Mouse (Mus musculus): ENCODE results near the gene Kcnj4. TPM values are rescaled to one million over a fixed set of nuclear protein-coding genes. Genes with fewer than 3 reads are reported as not detected.

Gene Kcnj4
- polyA plus RNA-seq, 2 experiments = 0.43 TPM; not detected in 1

DNA sequence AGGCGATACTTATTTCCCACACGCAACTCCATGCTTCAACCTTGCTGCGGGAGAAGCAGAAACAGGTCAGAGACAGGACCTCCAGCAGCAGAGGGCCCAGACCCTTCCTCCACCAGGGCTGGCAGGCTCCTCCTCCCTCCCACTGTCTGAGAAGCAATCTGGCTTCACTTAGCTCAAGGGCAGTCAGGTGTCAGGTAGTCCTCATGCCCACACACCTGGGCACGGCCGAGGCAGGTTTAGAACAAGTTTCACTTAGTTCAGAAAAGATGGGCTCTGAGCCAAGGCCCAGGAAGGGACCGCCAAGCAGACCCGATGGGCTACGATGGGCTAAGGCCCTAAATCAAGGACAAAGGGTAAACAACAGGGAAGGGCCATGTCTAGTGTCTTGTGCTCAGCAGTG is 66.2 kb downstream of the Kcnj4 start:
- 0 out of 2 replicates have a peak overlapping the region, but pooled peaks have one; percentile 12 for H3K9ac ChIP-seq (ENCODE audit: low read depth, low read length, severe bottlenecking)
- WGBS = 63% methylated on average over 8 of the region's 8 CpGs
- H3K4me3 ChIP-seq (replicated peaks; ENCODE audit: low read length) = no peak overlapping the region
- H3K27ac ChIP-seq (replicated peaks; ENCODE audit: low read depth, low read length) = no peak overlapping the region
- no peaks in the 10 kb centered on the region for H3K27me3 ChIP-seq (ENCODE audit: control insufficient read depth, insufficient read depth, low read length)
- peaks cover 29% of the 10 kb centered on the region for H3K4me1 ChIP-seq (ENCODE audit: control insufficient read depth, insufficient read depth, low read length)
- DNase-seq (ENCODE audit: low spot score) (no peak), ATAC-seq (ENCODE audit: low FRiP score, low read depth) (no peak)
- TF ChIP-seq POLR2A (IDR thresholded peaks at IDR 0.05; ENCODE audit: borderline replicate concordance, extremely low read depth, insufficient read depth, insufficient read length) = no peak
- no peak overlapping the region for H3K4me2 ChIP-seq (replicated peaks; ENCODE audit: low read depth, low read length, severe bottlenecking)
- H3K36me3 ChIP-seq (ENCODE audit: control insufficient read depth, insufficient read depth, low read length) = peaks cover 51% of the 10 kb centered on the region
- no peaks in the 10 kb centered on the region for H3K9me3 ChIP-seq (ENCODE audit: control insufficient read depth, low read length)

DNA sequence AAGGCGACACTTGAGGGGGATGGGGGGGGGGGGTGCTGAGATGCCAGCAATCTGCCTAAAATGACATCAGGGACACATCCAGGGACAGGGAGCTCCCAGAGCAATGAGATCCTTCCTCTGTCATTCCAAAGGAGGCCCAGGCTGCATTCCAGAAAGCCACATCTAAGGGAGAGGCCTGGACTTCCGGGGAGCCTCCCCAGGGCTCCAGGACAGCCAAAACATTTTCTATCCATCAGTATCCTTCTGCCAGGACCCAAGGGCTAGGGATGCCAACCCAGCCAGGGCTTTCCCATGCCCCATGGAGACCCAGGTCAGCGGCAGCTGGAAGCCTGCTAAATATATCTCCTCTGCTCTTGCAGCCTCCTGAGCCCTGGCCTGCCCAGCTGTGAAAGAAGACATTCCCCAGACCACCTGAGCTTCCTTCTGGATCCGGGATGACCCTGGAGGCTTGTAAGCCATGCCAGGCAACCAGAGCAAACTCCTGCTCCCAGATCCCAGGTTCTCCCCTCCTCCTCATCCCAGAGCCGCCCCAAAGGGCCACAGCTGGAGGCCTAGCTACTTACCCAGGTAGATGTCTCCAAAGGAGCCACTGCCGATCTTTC is 66.7 kb downstream of the Kcnj4 start:
- 74% methylated on average over 6 of the region's 6 CpGs for WGBS
- peaks cover 29% of the 10 kb centered on the region for H3K4me1 ChIP-seq (ENCODE audit: control insufficient read depth, insufficient read depth, low read length)
- no peak overlapping the region for H3K9ac ChIP-seq (ENCODE audit: low read depth, low read length, severe bottlenecking)
- H3K4me3 ChIP-seq (replicated peaks; ENCODE audit: low read length) = no peak overlapping the region
- ATAC-seq (ENCODE audit: low FRiP score, low read depth) (no peak), DNase-seq (ENCODE audit: low spot score) (no peak)
- H3K36me3 ChIP-seq (ENCODE audit: control insufficient read depth, insufficient read depth, low read length) = peaks cover 51% of the 10 kb centered on the region
- no peaks in the 10 kb centered on the region for H3K9me3 ChIP-seq (ENCODE audit: control insufficient read depth, low read length)
- no peak for TF ChIP-seq POLR2A (IDR thresholded peaks at IDR 0.05; ENCODE audit: borderline replicate concordance, extremely low read depth, insufficient read depth, insufficient read length)
- no peak overlapping the region for H3K4me2 ChIP-seq (replicated peaks; ENCODE audit: low read depth, low read length, severe bottlenecking)
- 0 out of 2 replicates have a peak overlapping the region, but pooled peaks have one; percentile 4 for H3K27ac ChIP-seq (replicated peaks; ENCODE audit: low read depth, low read length)
- no peaks in the 10 kb centered on the region for H3K27me3 ChIP-seq (ENCODE audit: control insufficient read depth, insufficient read depth, low read length)

DNA sequence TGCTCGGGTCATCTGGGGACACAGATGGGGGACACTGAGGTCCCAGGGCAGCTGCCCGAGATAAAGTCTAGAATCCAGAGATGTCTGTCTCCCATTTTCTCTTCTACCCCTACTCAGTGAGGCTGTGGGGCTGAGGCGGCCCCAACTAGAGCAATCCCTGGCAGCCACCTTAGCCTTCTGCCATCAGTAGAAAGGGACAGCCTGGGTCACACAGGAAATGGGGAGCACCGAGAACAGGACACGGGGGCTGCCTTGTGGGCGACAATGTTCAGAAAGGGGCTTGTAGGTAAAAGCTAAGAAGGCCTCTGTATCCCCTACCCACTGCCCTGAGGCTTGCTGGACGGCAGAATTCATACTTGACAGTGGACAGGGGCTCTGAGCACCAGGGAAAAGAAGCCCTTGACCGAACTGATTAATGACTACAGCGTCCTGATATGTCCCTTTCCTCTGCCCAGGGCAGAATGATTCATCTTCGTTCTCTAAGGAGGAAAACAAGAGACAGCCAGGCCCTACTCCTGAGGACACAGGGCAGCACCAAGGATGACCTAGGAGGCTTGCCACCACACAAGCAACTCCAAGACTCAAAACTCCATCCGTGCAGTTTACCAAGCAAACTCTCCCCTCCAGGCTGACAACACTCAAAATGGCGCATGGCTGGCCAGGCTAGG is 67.4 kb downstream of the Kcnj4 start:
- no peak for ATAC-seq (ENCODE audit: low FRiP score, low read depth)
- Histone ChIP-seq H3K27ac (replicated peaks; ENCODE audit: low read depth, low read length) (no peak overlapping the region), H3K9me3 (ENCODE audit: control insufficient read depth, low read length) (no peaks in the 10 kb centered on the region), H3K9ac (ENCODE audit: low read depth, low read length, severe bottlenecking) (no peak overlapping the region), H3K4me2 (replicated peaks; ENCODE audit: low read depth, low read length, severe bottlenecking) (no peak overlapping the region), H3K36me3 (ENCODE audit: control insufficient read depth, insufficient read depth, low read length) (peaks cover 57% of the 10 kb centered on the region), H3K27me3 (ENCODE audit: control insufficient read depth, insufficient read depth, low read length) (no peaks in the 10 kb centered on the region), H3K4me1 (ENCODE audit: control insufficient read depth, insufficient read depth, low read length) (peaks cover 27% of the 10 kb centered on the region), H3K4me3 (replicated peaks; ENCODE audit: low read length) (no peak overlapping the region)
- no peak for TF ChIP-seq POLR2A (IDR thresholded peaks at IDR 0.05; ENCODE audit: borderline replicate concordance, extremely low read depth, insufficient read depth, insufficient read length)
- no peak for DNase-seq (ENCODE audit: low spot score)
- 85% methylated on average over 12 of the region's 12 CpGs for WGBS

DNA sequence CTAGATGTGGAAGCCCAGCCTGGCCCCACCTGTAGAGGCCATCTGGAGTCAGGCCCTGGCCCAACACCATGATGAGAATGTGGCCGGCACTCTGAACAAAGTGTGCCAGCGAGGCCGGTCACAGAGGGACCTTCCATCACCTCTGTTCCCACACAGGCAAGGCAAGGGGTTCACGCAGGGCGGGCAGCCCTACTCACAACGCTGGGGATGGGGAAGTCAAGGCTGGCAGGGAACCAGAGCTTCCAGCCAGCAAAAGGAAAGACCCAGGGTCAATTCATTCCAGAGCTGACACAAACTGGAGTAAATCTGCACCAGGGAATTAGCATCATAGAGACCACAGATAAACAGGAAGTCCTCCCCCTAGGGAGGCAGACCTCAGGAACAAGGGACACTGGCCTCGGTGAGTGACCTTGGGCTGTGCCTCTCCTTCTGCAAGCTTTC is 68.5 kb downstream of the Kcnj4 start:
- 71% methylated on average over 7 of the region's 7 CpGs for WGBS
- Histone ChIP-seq H3K27ac (replicated peaks; ENCODE audit: low read depth, low read length) (no peak overlapping the region), H3K4me1 (ENCODE audit: control insufficient read depth, insufficient read depth, low read length) (peaks cover 22% of the 10 kb centered on the region), H3K4me3 (replicated peaks; ENCODE audit: low read length) (no peak overlapping the region), H3K4me2 (replicated peaks; ENCODE audit: low read depth, low read length, severe bottlenecking) (no peak overlapping the region), H3K9me3 (ENCODE audit: control insufficient read depth, low read length) (no peaks in the 10 kb centered on the region), H3K36me3 (ENCODE audit: control insufficient read depth, insufficient read depth, low read length) (peaks cover 69% of the 10 kb centered on the region), H3K27me3 (ENCODE audit: control insufficient read depth, insufficient read depth, low read length) (no peaks in the 10 kb centered on the region), H3K9ac (ENCODE audit: low read depth, low read length, severe bottlenecking) (no peak overlapping the region)
- ATAC-seq (ENCODE audit: low FRiP score, low read depth) = no peak
- no peak for TF ChIP-seq POLR2A (IDR thresholded peaks at IDR 0.05; ENCODE audit: borderline replicate concordance, extremely low read depth, insufficient read depth, insufficient read length)
- no peak for DNase-seq (ENCODE audit: low spot score)

DNA sequence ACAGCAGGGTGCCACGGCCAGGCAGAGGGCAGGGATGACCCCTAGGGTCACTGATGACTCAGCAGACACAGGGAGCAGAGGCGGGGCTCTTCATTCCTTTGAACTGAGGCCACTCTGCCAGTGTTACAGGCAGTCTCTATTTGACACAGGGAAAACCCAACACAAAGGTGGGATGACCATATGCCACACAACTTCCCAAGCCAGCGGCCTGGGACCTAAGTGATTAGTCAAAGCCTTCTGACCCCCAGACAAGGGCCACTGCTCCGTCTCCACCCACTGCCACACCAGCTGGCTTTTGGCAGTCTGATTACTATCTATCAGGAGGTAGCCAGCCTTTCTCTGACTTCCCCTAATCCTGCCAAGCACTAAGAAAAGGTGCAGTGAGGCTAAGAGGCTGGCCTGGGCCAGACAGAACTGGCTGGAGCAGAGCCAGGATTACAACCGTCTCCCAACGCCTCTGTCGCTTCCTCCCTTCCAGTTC is 69.8 kb downstream of the Kcnj4 start:
- Histone ChIP-seq H3K27me3 (ENCODE audit: control insufficient read depth, insufficient read depth, low read length) (no peaks in the 10 kb centered on the region), H3K9ac (ENCODE audit: low read depth, low read length, severe bottlenecking) (no peak overlapping the region), H3K27ac (replicated peaks; ENCODE audit: low read depth, low read length) (no peak overlapping the region), H3K9me3 (ENCODE audit: control insufficient read depth, low read length) (no peaks in the 10 kb centered on the region), H3K4me3 (replicated peaks; ENCODE audit: low read length) (no peak overlapping the region), H3K4me1 (ENCODE audit: control insufficient read depth, insufficient read depth, low read length) (peaks cover 16% of the 10 kb centered on the region), H3K36me3 (ENCODE audit: control insufficient read depth, insufficient read depth, low read length) (peaks cover 80% of the 10 kb centered on the region), H3K4me2 (replicated peaks; ENCODE audit: low read depth, low read length, severe bottlenecking) (no peak overlapping the region)
- DNase-seq (ENCODE audit: low spot score) (no peak), ATAC-seq (ENCODE audit: low FRiP score, low read depth) (no peak)
- WGBS = 59% methylated on average over 7 of the region's 7 CpGs
- no peak for TF ChIP-seq POLR2A (IDR thresholded peaks at IDR 0.05; ENCODE audit: borderline replicate concordance, extremely low read depth, insufficient read depth, insufficient read length)

Small RNA genes within 50 kb of the gene (microRNA-seq; reads per million reads assigned to microRNA genes)
- gene Gm44302 = not detected

Other genes with a start within 250 kb of the Kcnj4 start
- gene Baiap2l2, start 219.7 kb downstream of the Kcnj4 start, polyA plus RNA-seq (2012; rRNA removed) = 11.7 TPM in 2 replicates
- 8.5 and 10.9 TPM in 2 replicates for gene Baiap2l2, start 219.7 kb downstream of the Kcnj4 start, polyA plus RNA-seq (2014; fragmentation: Nextera tagmentation; extraction: Ambion mirVana)
- 21.8 and 27.2 TPM in 2 replicates for gene Pla2g6, start 176.9 kb downstream of the Kcnj4 start, polyA plus RNA-seq (2012; rRNA removed)
- gene Pla2g6, start 176.9 kb downstream of the Kcnj4 start, polyA plus RNA-seq (2014; fragmentation: Nextera tagmentation; extraction: Ambion mirVana) = 12.7 and 14.7 TPM in 2 replicates
- gene Maff, start 158.6 kb downstream of the Kcnj4 start, polyA plus RNA-seq (2012; rRNA removed) = 5.0 and 5.5 TPM in 2 replicates
- 3.0 and 3.6 TPM in 2 replicates for gene Maff, start 158.6 kb downstream of the Kcnj4 start, polyA plus RNA-seq (2014; fragmentation: Nextera tagmentation; extraction: Ambion mirVana)
- 121 and 163 TPM in 2 replicates for gene Tmem184b, start 101.7 kb downstream of the Kcnj4 start, polyA plus RNA-seq (2012; rRNA removed)
- 67.9 and 76.8 TPM in 2 replicates for gene Tmem184b, start 101.7 kb downstream of the Kcnj4 start, polyA plus RNA-seq (2014; fragmentation: Nextera tagmentation; extraction: Ambion mirVana)
- gene Csnk1e, start 49.7 kb downstream of the Kcnj4 start, polyA plus RNA-seq (2012; rRNA removed) = 184 and 214 TPM in 2 replicates
- gene Csnk1e, start 49.7 kb downstream of the Kcnj4 start, polyA plus RNA-seq (2014; fragmentation: Nextera tagmentation; extraction: Ambion mirVana) = 83.8 and 98.0 TPM in 2 replicates
- gene Kdelr3, start 11.2 kb upstream of the Kcnj4 start, polyA plus RNA-seq (2012; rRNA removed) = 143 and 171 TPM in 2 replicates
- gene Kdelr3, start 11.2 kb upstream of the Kcnj4 start, polyA plus RNA-seq (2014; fragmentation: Nextera tagmentation; extraction: Ambion mirVana) = 137 and 158 TPM in 2 replicates
- gene Ddx17, start 41.5 kb upstream of the Kcnj4 start, polyA plus RNA-seq (2012; rRNA removed) = 724 and 821 TPM in 2 replicates
- gene Ddx17, start 41.5 kb upstream of the Kcnj4 start, polyA plus RNA-seq (2014; fragmentation: Nextera tagmentation; extraction: Ambion mirVana) = 92.6 and 98.0 TPM in 2 replicates
- 13.1 and 13.6 TPM in 2 replicates for gene Dmc1, start 99.9 kb upstream of the Kcnj4 start, polyA plus RNA-seq (2012; rRNA removed)
- gene Dmc1, start 99.9 kb upstream of the Kcnj4 start, polyA plus RNA-seq (2014; fragmentation: Nextera tagmentation; extraction: Ambion mirVana) = 2.6 TPM in 2 replicates
- 7.5 and 7.9 TPM in 2 replicates for gene Fam227a, start 153.7 kb upstream of the Kcnj4 start, polyA plus RNA-seq (2012; rRNA removed)
- 1.3 and 2.0 TPM in 2 replicates for gene Fam227a, start 153.7 kb upstream of the Kcnj4 start, polyA plus RNA-seq (2014; fragmentation: Nextera tagmentation; extraction: Ambion mirVana)
- 17.9 and 21.6 TPM in 2 replicates for gene Cby1, start 154.0 kb upstream of the Kcnj4 start, polyA plus RNA-seq (2012; rRNA removed)
- gene Cby1, start 154.0 kb upstream of the Kcnj4 start, polyA plus RNA-seq (2014; fragmentation: Nextera tagmentation; extraction: Ambion mirVana) = 44.9 and 49.6 TPM in 2 replicates
- 112 and 117 TPM in 2 replicates for gene Tomm22, start 165.6 kb upstream of the Kcnj4 start, polyA plus RNA-seq (2012; rRNA removed)
- 207 and 217 TPM in 2 replicates for gene Tomm22, start 165.6 kb upstream of the Kcnj4 start, polyA plus RNA-seq (2014; fragmentation: Nextera tagmentation; extraction: Ambion mirVana)
- 38.7 and 44.6 TPM in 2 replicates for gene Josd1, start 182.7 kb upstream of the Kcnj4 start, polyA plus RNA-seq (2012; rRNA removed)
- gene Josd1, start 182.7 kb upstream of the Kcnj4 start, polyA plus RNA-seq (2014; fragmentation: Nextera tagmentation; extraction: Ambion mirVana) = 21.1 and 23.3 TPM in 2 replicates
- 39.6 and 43.9 TPM in 2 replicates for gene Gtpbp1, start 185.6 kb upstream of the Kcnj4 start, polyA plus RNA-seq (2012; rRNA removed)
- 32.6 and 36.8 TPM in 2 replicates for gene Gtpbp1, start 185.6 kb upstream of the Kcnj4 start, polyA plus RNA-seq (2014; fragmentation: Nextera tagmentation; extraction: Ambion mirVana)
- gene Sun2, start 237.3 kb upstream of the Kcnj4 start, polyA plus RNA-seq (2012; rRNA removed) = 37.9 and 46.8 TPM in 2 replicates
- 6.9 and 8.0 TPM in 2 replicates for gene Sun2, start 237.3 kb upstream of the Kcnj4 start, polyA plus RNA-seq (2014; fragmentation: Nextera tagmentation; extraction: Ambion mirVana)